Mouse (Mus musculus) forebrain, embryonic 13.5 days (tissue): ENCODE data around the gene Diras2. TPM values are rescaled to one million over a fixed set of nuclear protein-coding genes. Genes with fewer than 3 reads are reported as not detected.

Experiments
- ATAC-seq: fragments of 200-750 bp; cut with Nextera tagmentation; 2 replicates; pipeline ENCODE4 v1.8.0; 2017
- H3K27ac ChIP-seq: fragments of 300-500 bp; sonication (generic); 2 replicates; pipeline ENCODE4 v1.5.1; 2015; ENCODE audit warnings: inconsistent platforms, mild to moderate bottlenecking, moderate library complexity
- H3K27me3 ChIP-seq: fragments of 300-500 bp; sonication (generic); 2 replicates; pipeline ENCODE4 v1.6.1; 2015; ENCODE audit warnings: mild to moderate bottlenecking, inconsistent platforms
- H3K36me3 ChIP-seq: fragments of 300-500 bp; sonication (generic); 2 replicates; pipeline ENCODE4 v1.6.1; 2015; ENCODE audit warnings: mild to moderate bottlenecking, inconsistent platforms; ENCODE audit not compliant: poor library complexity, severe bottlenecking
- H3K4me1 ChIP-seq: fragments of 300-500 bp; sonication (generic); 2 replicates; pipeline ENCODE4 v1.6.1; 2015; ENCODE audit warnings: inconsistent platforms
- H3K4me2 ChIP-seq: fragments of 300-500 bp; sonication (generic); 2 replicates; pipeline ENCODE4 v1.6.1; 2015; ENCODE audit warnings: inconsistent platforms, mild to moderate bottlenecking, moderate library complexity
- H3K4me3 ChIP-seq: fragments of 300-500 bp; sonication (generic); 2 replicates; pipeline ENCODE4 v1.5.1; 2015; ENCODE audit warnings: mild to moderate bottlenecking, inconsistent platforms
- H3K9ac ChIP-seq: fragments of 300-500 bp; sonication (generic); 2 replicates; pipeline ENCODE4 v1.6.1; 2015; ENCODE audit warnings: mild to moderate bottlenecking, inconsistent platforms
- H3K9me3 ChIP-seq: fragments of 300-500 bp; sonication (generic); replicated peaks from 2 replicates; pipeline ENCODE4 v1.6.1; 2016; ENCODE audit warnings: inconsistent platforms
- WGBS: fragments of 180-500 bp; shearing (Covaris S2); methylation state at CpG from one replicate; pipeline ENCODE4 v1.1.7; 2015; 5-methylcytosine and 5-hydroxymethylcytosine counted together
- polyA plus RNA-seq: library from polyadenylated mRNA; unstranded; fragments of >200 nt; fragmentation: Nextera tagmentation; extraction: Ambion mirVana; gene quantifications from 2 replicates; pipeline ENCODE4 v1.2.1, GENCODE M21; 2015

Diras2 gene
- polyA plus RNA-seq, 1 experiment from 2014 or later, result 0.77 TPM

DNA sequence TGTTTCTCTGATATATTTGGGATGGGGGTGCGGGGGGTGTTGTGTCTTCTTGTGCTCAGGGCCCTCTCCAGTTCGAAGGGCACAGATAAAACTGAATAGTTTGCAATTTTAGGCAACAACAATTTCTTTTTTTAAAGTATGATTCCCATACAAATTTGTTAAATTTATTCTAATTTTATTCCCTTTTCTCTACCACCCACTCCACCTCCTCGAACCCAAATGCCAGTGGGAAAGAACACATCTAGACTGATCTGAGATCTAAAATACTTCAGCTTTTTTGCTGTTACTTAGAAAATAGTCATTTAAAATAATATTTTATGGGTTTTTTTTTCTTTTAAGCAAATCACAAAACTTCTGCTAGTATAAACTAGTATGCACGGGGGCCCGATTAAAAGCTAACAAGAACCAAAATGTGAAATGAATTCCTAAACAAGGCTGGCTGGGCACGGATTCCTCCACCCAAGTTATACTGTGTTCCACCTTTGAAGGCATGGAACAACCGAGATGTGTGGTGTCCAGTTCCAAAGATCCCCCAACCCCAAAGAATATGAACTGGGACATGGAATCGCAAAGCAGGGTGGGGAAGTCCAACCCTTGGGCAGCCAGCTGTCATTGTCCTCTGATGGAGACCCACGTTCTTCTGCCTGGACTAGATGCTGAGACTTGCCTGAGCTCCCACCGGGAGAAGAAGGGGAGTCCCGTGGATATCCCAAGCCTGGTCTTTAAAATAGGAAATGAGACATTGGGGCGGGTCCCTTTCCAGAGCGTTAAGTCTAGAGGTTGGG lies 1.7 kb downstream of the Diras2 start:
- no peak for ATAC-seq
- Histone ChIP-seq H3K4me1 (peaks cover 8% of the 10 kb centered on the region), H3K4me3 (peak overlapping the region; percentile 53), H3K27me3 (peaks cover 30% of the 10 kb centered on the region), H3K27ac (no peak overlapping the region), H3K4me2 (peak overlapping the region; percentile 96), H3K9me3 (peaks cover 6% of the 10 kb centered on the region), H3K9ac (no peak overlapping the region), H3K36me3 (no peaks in the 10 kb centered on the region)
- WGBS, result 60% methylated on average over 13 of the region's 13 CpGs

DNA sequence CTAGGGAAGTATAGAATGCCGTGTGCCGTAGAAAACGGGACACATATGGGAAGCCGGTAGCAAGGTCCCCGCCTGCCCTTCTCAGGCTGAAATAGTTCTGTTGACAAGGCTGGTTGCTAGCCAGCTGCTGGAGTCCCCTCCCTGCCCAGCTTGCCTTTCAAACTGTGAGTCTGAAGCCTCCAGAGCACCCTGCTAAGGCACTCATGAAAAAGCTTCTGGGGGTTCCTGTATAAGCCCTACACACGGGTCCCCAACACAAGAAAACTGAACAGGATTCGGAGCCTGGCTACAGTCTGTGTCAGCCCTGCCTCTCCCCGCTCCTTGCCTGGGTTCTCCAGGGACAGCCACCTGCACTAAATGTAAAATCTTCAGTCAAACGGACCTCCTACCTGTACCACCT lies 2.3 kb downstream of the Diras2 start:
- H3K9me3 ChIP-seq, result peaks cover 6% of the 10 kb centered on the region
- H3K27ac ChIP-seq, result no peak overlapping the region
- 70% methylated on average over 9 of the region's 9 CpGs for WGBS
- no peak for ATAC-seq
- H3K27me3 ChIP-seq, result peaks cover 25% of the 10 kb centered on the region
- peak overlapping the region; percentile 9 for H3K4me2 ChIP-seq
- peaks cover 8% of the 10 kb centered on the region for H3K4me1 ChIP-seq
- no peaks in the 10 kb centered on the region for H3K36me3 ChIP-seq
- H3K9ac ChIP-seq, result no peak overlapping the region
- no peak overlapping the region for H3K4me3 ChIP-seq

DNA sequence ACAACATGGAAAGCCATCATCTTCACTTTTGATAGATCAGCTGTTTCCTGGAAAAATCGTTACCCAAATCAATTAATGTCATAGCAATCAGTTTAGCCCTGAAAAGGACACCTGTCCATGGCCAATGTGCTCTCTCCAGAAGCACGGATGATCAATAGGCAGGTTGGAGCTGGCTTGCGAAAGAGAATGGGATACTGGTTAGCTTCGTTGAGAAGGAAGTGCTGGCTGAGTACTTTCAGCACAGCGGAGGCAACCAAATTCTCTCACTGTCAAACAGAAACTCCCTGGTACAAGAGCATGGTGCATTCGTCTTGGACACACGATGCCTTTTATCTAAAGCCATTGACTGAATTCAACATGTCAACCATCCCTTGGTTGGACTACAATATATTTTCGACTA lies 2.8 kb downstream of the Diras2 start:
- ATAC-seq, result no peak
- H3K4me3 ChIP-seq, result no peak overlapping the region
- H3K27ac ChIP-seq, result no peak overlapping the region
- H3K9ac ChIP-seq, result no peak overlapping the region
- H3K4me2 ChIP-seq, result no peak overlapping the region
- no peaks in the 10 kb centered on the region for H3K36me3 ChIP-seq
- peaks cover 6% of the 10 kb centered on the region for H3K9me3 ChIP-seq
- peaks cover 25% of the 10 kb centered on the region for H3K27me3 ChIP-seq
- 84% methylated on average over 8 of the region's 8 CpGs for WGBS
- H3K4me1 ChIP-seq, result peaks cover 8% of the 10 kb centered on the region

DNA sequence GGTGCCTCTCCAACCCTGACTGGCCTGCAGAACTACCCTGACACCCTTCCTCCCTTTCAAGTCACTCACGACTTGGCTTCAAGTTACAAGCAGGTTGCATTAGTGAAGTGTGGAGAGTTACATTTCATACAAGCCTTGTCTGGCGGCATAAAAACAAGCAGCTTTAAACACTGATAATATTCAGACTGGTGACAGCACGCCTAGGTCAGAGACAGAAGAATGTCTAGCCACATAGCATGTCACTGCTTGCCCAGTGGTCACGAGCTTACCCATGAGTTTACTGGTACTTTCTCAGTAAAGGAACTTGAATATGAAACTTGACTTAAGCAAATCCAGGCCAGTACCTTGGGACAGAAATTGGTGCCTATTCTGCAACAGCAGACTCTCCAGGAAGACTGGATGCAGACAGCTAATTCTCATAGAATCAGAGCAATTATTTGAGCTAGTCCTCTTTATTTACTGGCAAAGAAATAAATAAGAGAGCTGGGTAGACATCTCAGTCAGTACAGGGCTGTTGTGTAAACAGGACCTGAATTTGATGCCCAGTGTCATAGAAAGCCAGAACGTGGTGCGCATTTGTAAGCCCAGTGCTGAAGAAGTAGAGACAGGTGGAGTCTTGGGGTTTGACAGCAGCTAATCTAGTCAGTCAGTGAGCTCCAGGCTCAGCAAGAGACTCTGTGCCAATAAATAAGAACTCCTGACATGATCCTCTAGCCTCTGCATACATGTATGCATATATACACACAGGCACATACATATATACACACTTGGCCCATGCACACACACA lies 4.6 kb downstream of the Diras2 start:
- Histone ChIP-seq H3K4me3 (no peak overlapping the region), H3K9ac (no peak overlapping the region), H3K9me3 (no peaks in the 10 kb centered on the region), H3K4me2 (no peak overlapping the region), H3K27ac (no peak overlapping the region), H3K4me1 (peaks cover 9% of the 10 kb centered on the region), H3K36me3 (no peaks in the 10 kb centered on the region), H3K27me3 (peaks cover 25% of the 10 kb centered on the region)
- ATAC-seq, result no peak
- 81% methylated on average over 6 of the region's 6 CpGs for WGBS

DNA sequence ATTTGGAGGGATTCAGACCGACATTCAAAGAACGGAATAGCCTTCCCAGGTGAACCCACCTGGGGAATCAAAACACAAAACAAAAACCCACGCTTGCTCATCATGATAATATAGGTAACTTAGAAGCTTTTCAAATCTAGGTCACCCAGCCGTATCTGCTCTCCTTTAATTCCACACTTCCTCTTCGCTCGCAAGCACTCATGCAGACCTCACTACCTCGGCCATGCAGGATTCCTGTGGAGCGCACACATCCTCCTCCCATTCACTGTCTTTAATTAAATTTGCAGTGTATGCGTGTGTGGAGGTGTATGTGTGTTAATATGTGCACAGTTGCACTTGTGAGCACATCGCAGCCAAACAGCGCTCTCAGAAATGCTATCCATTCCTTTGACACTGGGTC lies 6.8 kb downstream of the Diras2 start:
- Histone ChIP-seq H3K4me1 (peaks cover 6% of the 10 kb centered on the region; the same call in 1 of the 2 replicates), H3K27ac (no peak overlapping the region), H3K4me3 (no peak overlapping the region), H3K9me3 (no peaks in the 10 kb centered on the region), H3K4me2 (no peak overlapping the region), H3K9ac (no peak overlapping the region), H3K36me3 (no peaks in the 10 kb centered on the region), H3K27me3 (peaks cover 17% of the 10 kb centered on the region)
- ATAC-seq, result no peak
- WGBS, result 86% methylated on average over 11 of the region's 11 CpGs

DNA sequence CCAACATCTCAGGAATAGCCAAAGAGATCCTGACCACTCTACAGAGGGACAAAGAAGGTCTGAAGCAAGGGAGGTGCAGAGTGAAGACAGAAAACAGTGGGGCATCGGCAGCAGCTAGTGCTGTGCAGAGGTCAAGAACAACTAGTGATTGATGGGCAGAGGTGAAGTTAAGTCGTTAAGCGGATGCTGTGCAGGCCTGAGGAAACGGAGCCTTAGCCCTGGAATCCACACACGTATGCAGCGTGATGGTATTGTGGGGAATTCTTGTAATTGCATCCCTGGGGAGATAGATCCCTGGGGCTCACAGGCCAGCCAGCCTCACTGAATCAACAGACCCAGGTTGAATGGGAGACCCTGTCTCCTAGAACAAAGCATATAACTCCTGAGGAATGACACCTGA lies 9.9 kb downstream of the Diras2 start:
- Histone ChIP-seq H3K9me3 (no peaks in the 10 kb centered on the region), H3K4me2 (no peak overlapping the region), H3K27ac (no peak overlapping the region), H3K27me3 (no peaks in the 10 kb centered on the region), H3K9ac (no peak overlapping the region), H3K4me3 (no peak overlapping the region), H3K4me1 (peaks cover 6% of the 10 kb centered on the region; the same call in 1 of the 2 replicates), H3K36me3 (no peaks in the 10 kb centered on the region)
- WGBS, result 56% methylated on average over 6 of the region's 6 CpGs
- ATAC-seq, result no peak

DNA sequence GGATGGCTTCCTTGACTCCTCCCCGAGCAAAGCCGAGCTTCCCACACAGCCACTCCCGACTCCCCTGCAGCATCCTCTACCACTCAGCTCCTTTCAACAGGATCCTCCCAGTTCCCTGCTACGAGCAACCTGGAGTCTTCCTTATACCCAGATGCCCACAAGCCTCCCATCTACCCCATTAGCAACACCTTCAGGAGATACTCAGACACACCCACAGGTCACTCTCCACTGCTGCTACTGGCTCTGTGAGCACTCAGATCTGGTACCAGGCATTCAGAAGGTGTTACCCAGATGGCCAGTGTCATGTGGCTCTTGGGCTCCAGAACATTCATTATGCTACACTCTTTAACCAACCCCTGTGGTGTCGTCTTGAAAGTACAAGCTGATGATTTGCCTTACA lies 11.7 kb downstream of the Diras2 start:
- Histone ChIP-seq H3K4me1 (peaks cover 6% of the 10 kb centered on the region; the same call in 1 of the 2 replicates), H3K9ac (no peak overlapping the region), H3K27ac (no peak overlapping the region), H3K27me3 (no peaks in the 10 kb centered on the region), H3K9me3 (no peaks in the 10 kb centered on the region), H3K4me3 (no peak overlapping the region), H3K4me2 (no peak overlapping the region), H3K36me3 (no peaks in the 10 kb centered on the region)
- 89% methylated on average over 5 of the region's 5 CpGs for WGBS
- no peak for ATAC-seq

DNA sequence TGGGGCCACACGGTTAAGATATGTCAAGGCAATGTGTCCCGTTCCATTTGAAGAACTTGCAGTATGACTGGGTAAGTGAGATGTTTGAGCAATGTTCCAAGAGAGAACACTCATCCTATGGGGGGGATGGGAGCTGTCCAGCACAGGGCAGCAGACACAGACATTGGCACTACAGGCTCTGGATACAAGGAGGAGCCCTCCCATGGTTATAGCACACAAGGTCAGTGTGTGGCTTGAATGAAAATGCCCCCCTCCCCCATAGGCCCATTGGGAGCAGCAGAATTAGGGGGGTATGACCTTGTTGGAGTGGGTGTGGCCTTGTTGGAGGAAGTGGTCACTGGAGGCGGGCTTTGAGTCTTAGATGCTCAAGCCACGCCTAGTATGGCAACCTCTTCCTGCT lies 12.7 kb downstream of the Diras2 start:
- WGBS, result 88% methylated on average over 4 of the region's 4 CpGs
- no peaks in the 10 kb centered on the region for H3K9me3 ChIP-seq
- H3K4me3 ChIP-seq, result no peak overlapping the region

DNA sequence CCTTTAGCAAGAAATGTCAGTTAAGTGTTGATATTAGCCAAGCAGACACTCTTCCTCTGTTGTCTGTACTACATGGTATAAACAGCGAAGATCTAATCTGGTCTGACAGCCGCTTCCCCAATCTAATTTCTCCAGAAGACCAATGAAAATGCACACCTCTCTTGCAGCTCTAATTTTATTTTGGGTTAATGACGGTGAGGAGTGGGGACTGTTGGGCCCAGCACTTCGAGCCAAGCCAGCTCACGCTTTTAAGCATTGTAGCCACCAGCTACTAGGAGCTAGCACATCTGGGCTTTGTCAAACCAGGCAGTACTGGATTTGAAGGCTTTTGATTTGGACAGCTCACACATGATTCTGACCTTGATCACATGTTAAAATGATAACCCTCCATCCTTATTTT lies 14.1 kb downstream of the Diras2 start:
- Histone ChIP-seq H3K27me3 (no peaks in the 10 kb centered on the region), H3K9me3 (no peaks in the 10 kb centered on the region), H3K27ac (no peak overlapping the region), H3K4me1 (peaks cover 6% of the 10 kb centered on the region; the same call in 1 of the 2 replicates), H3K4me2 (no peak overlapping the region), H3K36me3 (no peaks in the 10 kb centered on the region), H3K4me3 (no peak overlapping the region), H3K9ac (no peak overlapping the region)
- WGBS, result 93% methylated on average over 5 of the region's 5 CpGs
- ATAC-seq, result no peak

More for the DNA sequence above, 12.7 kb downstream of the Diras2 start:
- Histone ChIP-seq H3K9ac (no peak overlapping the region), H3K27ac (no peak overlapping the region), H3K27me3 (no peaks in the 10 kb centered on the region), H3K4me1 (peaks cover 6% of the 10 kb centered on the region; the same call in 1 of the 2 replicates), H3K36me3 (no peaks in the 10 kb centered on the region), H3K4me2 (no peak overlapping the region)
- ATAC-seq, result no peak

DNA sequence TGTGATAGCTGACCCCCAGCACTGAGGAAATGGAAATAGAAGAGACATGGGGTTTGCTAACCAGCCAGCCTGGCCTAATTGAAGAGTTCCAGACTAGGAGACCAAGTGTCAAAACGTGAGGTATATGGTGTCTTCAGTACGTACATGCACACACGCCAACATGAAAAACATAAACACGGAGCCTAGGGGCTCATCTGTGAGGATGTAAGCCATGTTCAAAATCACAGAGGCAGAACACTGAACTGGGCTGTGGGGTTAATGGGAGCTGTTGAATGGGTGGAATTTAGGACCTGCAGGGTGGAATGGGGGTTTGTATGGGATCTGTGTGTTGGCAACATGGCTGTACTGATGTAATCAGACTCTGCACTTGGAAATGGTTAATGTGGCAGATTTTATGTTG lies 14.5 kb downstream of the Diras2 start:
- Histone ChIP-seq H3K27me3 (no peaks in the 10 kb centered on the region), H3K27ac (no peak overlapping the region)

DNA sequence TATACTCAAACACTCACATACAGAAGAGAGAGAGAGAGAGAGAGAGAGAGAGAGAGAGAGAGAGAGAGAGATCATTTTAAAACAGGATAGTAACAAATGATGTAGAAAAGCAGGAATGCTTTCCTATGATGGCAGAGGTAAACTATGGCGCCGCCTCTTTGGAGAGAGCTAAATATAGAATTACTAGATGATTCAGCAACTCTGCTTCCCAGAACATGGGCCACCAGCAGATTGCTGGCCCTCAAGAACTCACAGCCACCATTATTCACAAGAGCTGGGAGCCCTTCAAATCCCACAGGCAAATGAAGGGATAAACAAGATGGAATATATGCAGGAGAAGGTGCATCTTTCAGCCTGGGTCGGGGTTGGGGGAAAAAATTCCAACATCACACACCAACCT lies 15.0 kb downstream of the Diras2 start:
- ATAC-seq, result no peak
- WGBS, result 88% methylated on average over 3 of the region's 3 CpGs
- Histone ChIP-seq H3K4me1 (peaks cover under 1% of the 10 kb centered on the region; the same call in 1 of the 2 replicates), H3K9ac (no peak overlapping the region), H3K36me3 (no peaks in the 10 kb centered on the region), H3K4me2 (no peak overlapping the region), H3K9me3 (no peaks in the 10 kb centered on the region), H3K4me3 (no peak overlapping the region), H3K27ac (no peak overlapping the region), H3K27me3 (no peaks in the 10 kb centered on the region)

More for the DNA sequence above, 14.5 kb downstream of the Diras2 start:
- no peaks in the 10 kb centered on the region for H3K9me3 ChIP-seq
- no peak overlapping the region for H3K9ac ChIP-seq
- 91% methylated on average over 4 of the region's 4 CpGs for WGBS
- ATAC-seq, result no peak
- H3K4me2 ChIP-seq, result no peak overlapping the region
- H3K4me1 ChIP-seq, result peaks cover 6% of the 10 kb centered on the region; the same call in 1 of the 2 replicates
- H3K4me3 ChIP-seq, result no peak overlapping the region
- no peaks in the 10 kb centered on the region for H3K36me3 ChIP-seq

DNA sequence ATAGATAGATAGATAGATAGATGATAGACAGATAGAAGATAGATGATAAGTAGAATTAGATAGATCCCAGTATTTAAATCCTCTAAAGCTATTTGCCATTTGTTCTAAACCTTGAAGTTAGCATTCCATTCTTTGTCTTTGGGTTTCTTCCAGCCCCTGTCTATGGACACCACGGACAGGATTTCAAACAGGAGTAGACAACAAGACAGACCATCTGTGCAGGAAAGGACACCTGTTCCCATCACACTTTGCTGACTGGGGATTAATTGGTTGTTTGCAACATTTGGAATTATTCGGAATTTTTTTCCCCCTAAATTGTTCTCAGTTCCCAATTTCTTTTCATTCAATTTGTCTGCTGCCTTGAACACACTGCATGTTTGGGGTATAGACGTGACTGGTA lies 17.5 kb downstream of the Diras2 start:
- no peak for ATAC-seq
- Histone ChIP-seq H3K4me2 (no peak overlapping the region), H3K36me3 (no peaks in the 10 kb centered on the region), H3K4me3 (no peak overlapping the region), H3K9ac (no peak overlapping the region), H3K27me3 (no peaks in the 10 kb centered on the region), H3K9me3 (no peaks in the 10 kb centered on the region), H3K27ac (no peak overlapping the region), H3K4me1 (no peaks in the 10 kb centered on the region)
- 70% methylated on average over 3 of the region's 3 CpGs for WGBS
